Comparison of ENCODE assay signal across 15 mouse cellular contexts in genomic region chr12:71433549-71434200, GRCm38 (mm10).
DNase-seq lines count a peak whose midpoint lies in the region; ATAC-seq lines count a peak whose summit lies in the region.
"Had no signal": no experiment of that assay in that cellular context is flagged by ENCODE, and none has a peak within 500 bp of the region (broad histone marks: within the 10 kb centered on the region; RNA-seq: fewer than 3 reads in every experiment).

No protein-coding gene starts in this region.

- H3K4me3 ChIP-seq in hindbrain, embryonic 10.5 days: no peak overlapping the region
- no peak overlapping the region for H3K4me3 ChIP-seq in hindbrain, embryonic 14.5 days (replicated peaks; ENCODE audit: low read length)
- H3K4me3 ChIP-seq in neural tube, embryonic 15.5 days (replicated peaks): no peak overlapping the region
- H3K4me3 ChIP-seq in intestine, embryonic 16.5 days (ENCODE audit: low read length): no peak overlapping the region
- H3K4me3 ChIP-seq: heart, embryonic 13.5 days; layer of hippocampus, adult 2 months; limb, embryonic 12.5 days; megakaryocyte, embryonic 14.5 days had no signal

- peaks cover 8% of the 10 kb centered on the region; the same call in 1 of the 2 replicates for H3K27me3 ChIP-seq in hindbrain, embryonic 10.5 days (ENCODE audit: insufficient read depth, poor library complexity, severe bottlenecking)
- H3K27me3 ChIP-seq in hindbrain, embryonic 14.5 days (ENCODE audit: control insufficient read depth, insufficient read depth, low read length): no peaks in the 10 kb centered on the region
- no peaks in the 10 kb centered on the region for H3K27me3 ChIP-seq in neural tube, embryonic 15.5 days (replicated peaks)
- no peaks in the 10 kb centered on the region for H3K27me3 ChIP-seq in intestine, embryonic 16.5 days (replicated peaks; ENCODE audit: control insufficient read depth, insufficient read depth, low read length)

- no peak overlapping the region for H3K4me2 ChIP-seq in hindbrain, embryonic 14.5 days (replicated peaks)
- no peak overlapping the region for H3K4me2 ChIP-seq in neural tube, embryonic 15.5 days
- no peak overlapping the region for H3K4me2 ChIP-seq in intestine, embryonic 16.5 days (ENCODE audit: low read depth, low read length)
- H3K4me2 ChIP-seq: heart, embryonic 13.5 days; limb, embryonic 12.5 days had no signal

- peak; percentile 46 for DNase-seq in hindbrain, embryonic 10.5 days (ENCODE audit: low spot score)
- no peak for DNase-seq in hindbrain, embryonic 14.5 days (ENCODE audit: low spot score)
- peak; percentile 53 for DNase-seq in neural tube, embryonic 10.5 days (ENCODE audit: extremely low spot score, low spot score)
- no peak for DNase-seq in T-cell, adult 2 months (ENCODE audit: low spot score)
- DNase-seq in heart, adult 11 months: no peak
- DNase-seq in urinary bladder, postnatal 25 days (ENCODE audit: low spot score): no peak
- DNase-seq: cerebellum, adult 8-10 months; lung, adult 2 months had no signal

- H3K36me3 ChIP-seq in hindbrain, embryonic 10.5 days: no peaks in the 10 kb centered on the region
- no peaks in the 10 kb centered on the region for H3K36me3 ChIP-seq in hindbrain, embryonic 14.5 days (replicated peaks; ENCODE audit: control insufficient read depth, insufficient read depth)
- no peaks in the 10 kb centered on the region for H3K36me3 ChIP-seq in neural tube, embryonic 15.5 days
- H3K36me3 ChIP-seq in intestine, embryonic 16.5 days (ENCODE audit: control insufficient read depth, insufficient read depth, low read length): no peaks in the 10 kb centered on the region
- H3K36me3 ChIP-seq: heart, embryonic 13.5 days; limb, embryonic 12.5 days had no signal

- 26% methylated on average over 9 of the region's 9 CpGs for WGBS in hindbrain, embryonic 10.5 days
- WGBS in hindbrain, embryonic 14.5 days: 37% methylated on average over 9 of the region's 9 CpGs
- WGBS in neural tube, embryonic 15.5 days: 28% methylated on average over 9 of the region's 9 CpGs
- 34% methylated on average over 9 of the region's 9 CpGs for WGBS in intestine, embryonic 16.5 days

- H3K4me1 ChIP-seq in hindbrain, embryonic 10.5 days (replicated peaks): peaks cover 50% of the 10 kb centered on the region
- H3K4me1 ChIP-seq in hindbrain, embryonic 14.5 days (replicated peaks; ENCODE audit: control insufficient read depth, insufficient read depth, low read length): peaks cover 22% of the 10 kb centered on the region
- peaks cover 23% of the 10 kb centered on the region for H3K4me1 ChIP-seq in neural tube, embryonic 15.5 days
- H3K4me1 ChIP-seq in intestine, embryonic 16.5 days (ENCODE audit: control insufficient read depth, insufficient read depth, low read length): peaks cover 21% of the 10 kb centered on the region

- no peak for ATAC-seq in hindbrain, embryonic 14.5 days (ENCODE audit: low FRiP score)
- ATAC-seq in neural tube, embryonic 15.5 days (ENCODE audit: low FRiP score): no peak
- ATAC-seq in intestine, embryonic 16.5 days: peak; percentile 37
- ATAC-seq: hindbrain, embryonic 16.5 days had no signal

- no peaks in the 10 kb centered on the region for H3K9me3 ChIP-seq in hindbrain, embryonic 10.5 days
- H3K9me3 ChIP-seq in hindbrain, embryonic 14.5 days (ENCODE audit: control insufficient read depth, low read length): no peaks in the 10 kb centered on the region
- no peaks in the 10 kb centered on the region for H3K9me3 ChIP-seq in neural tube, embryonic 15.5 days (replicated peaks)
- H3K9me3 ChIP-seq in intestine, embryonic 16.5 days (ENCODE audit: control insufficient read depth, low read length): no peaks in the 10 kb centered on the region
- H3K9me3 ChIP-seq: heart, embryonic 13.5 days; limb, embryonic 12.5 days; megakaryocyte, embryonic 14.5 days had no signal

- H3K27ac ChIP-seq in hindbrain, embryonic 10.5 days: peak overlapping the region; percentile 76
- H3K27ac ChIP-seq in hindbrain, embryonic 14.5 days: no peak overlapping the region
- no peak overlapping the region for H3K27ac ChIP-seq in neural tube, embryonic 15.5 days (replicated peaks)
- no peak overlapping the region for H3K27ac ChIP-seq in intestine, embryonic 16.5 days (ENCODE audit: low read length)
- H3K27ac ChIP-seq: heart, embryonic 13.5 days; layer of hippocampus, adult 2 months; limb, embryonic 12.5 days had no signal

- H3K9ac ChIP-seq in hindbrain, embryonic 14.5 days: no peak overlapping the region
- no peak overlapping the region for H3K9ac ChIP-seq in neural tube, embryonic 15.5 days (replicated peaks)
- H3K9ac ChIP-seq in intestine, embryonic 16.5 days (ENCODE audit: low read depth, low read length): no peak overlapping the region
- H3K9ac ChIP-seq: heart, embryonic 13.5 days; limb, embryonic 12.5 days had no signal

Comparison
In these comparisons a context has a peak if more than half of its experiments do, and no peak if none do; other contexts are left out.
1. DNase-seq: peak in hindbrain, embryonic 10.5 days (single experiment) and neural tube, embryonic 10.5 days (single experiment); none in hindbrain, embryonic 14.5 days (single experiment), T-cell, adult 2 months (single experiment), heart, adult 11 months (single experiment) and urinary bladder, postnatal 25 days (single experiment).